Mouse (Mus musculus) CH12.LX (cell line): Measurements from ENCODE around the gene Qpctl. TPM values are rescaled to one million over a fixed set of nuclear protein-coding genes. Genes with fewer than 3 reads are reported as not detected.

Experiments used
- DNase-seq: peaks from one replicate; pipeline ENCODE4 v3.0.0-alpha.2; 2013; ENCODE audit errors: extremely low read depth
- H3K27ac ChIP-seq: 2 replicates; pipeline ENCODE4 v1.5.1; 2012; ENCODE audit warnings: low read depth, mild to moderate bottlenecking, control low read depth, moderate library complexity; ENCODE audit not compliant: insufficient read depth
- H3K27me3 ChIP-seq: replicated peaks from 2 replicates; pipeline ENCODE3; 2012; ENCODE audit warnings: inconsistent platforms
- H3K36me3 ChIP-seq, 2 experiments: replicated peaks in 1 of 2; 2 replicates each; pipeline versions ENCODE3 to v1.6.1; 2012; ENCODE audit warnings: inconsistent platforms in 1 of 2, low read length in 1 of 2, mild to moderate bottlenecking in 1 of 2, mixed read lengths in 1 of 2, moderate library complexity in 1 of 2; ENCODE audit not compliant: control insufficient read depth in 1 of 2, insufficient read depth in 1 of 2
- H3K4me1 ChIP-seq, 2 experiments: 2 replicates each; pipeline ENCODE4 v1.6.1; 2012; ENCODE audit warnings: inconsistent platforms in 1 of 2, moderate library complexity in 1 of 2; ENCODE audit not compliant: insufficient read depth in 2 of 2, control insufficient read depth in 1 of 2
- H3K4me2 ChIP-seq: 2 replicates; pipeline ENCODE4 v1.6.1; 2012; ENCODE audit warnings: low read depth, mild to moderate bottlenecking, control low read depth; ENCODE audit not compliant: poor library complexity, insufficient read depth, severe bottlenecking
- H3K4me3 ChIP-seq, 3 experiments: fragments of 150-350 bp in 1 of 3; sonication (generic) in 1 of 3; replicated peaks in 1 of 3; 2 replicates each; pipeline versions ENCODE3 to v1.5.1; 2011 to 2012; ENCODE audit warnings: low read depth in 2 of 3, low read length in 2 of 3, mild to moderate bottlenecking in 2 of 3, moderate library complexity in 2 of 3, control low read depth in 1 of 3, improper control_type of control experiment in 1 of 3, inconsistent platforms in 1 of 3, mixed read lengths in 1 of 3; ENCODE audit not compliant: poor library complexity in 1 of 3
- H3K79me2 ChIP-seq: replicated peaks from 2 replicates; pipeline ENCODE4 v1.6.1; 2012; ENCODE audit warnings: mild to moderate bottlenecking, moderate library complexity; ENCODE audit not compliant: control insufficient read depth, poor library complexity, insufficient read depth, severe bottlenecking; ENCODE audit errors: extremely low read depth
- H3K9ac ChIP-seq: 2 replicates; pipeline ENCODE4 v1.6.1; 2012; ENCODE audit warnings: low read depth, mild to moderate bottlenecking, control low read depth, moderate library complexity; ENCODE audit not compliant: insufficient read depth
- H3K9me3 ChIP-seq: replicated peaks from 2 replicates; pipeline ENCODE3; 2012; ENCODE audit warnings: low read length, inconsistent platforms, mixed read lengths
- BHLHE40 ChIP-seq: IDR thresholded peaks from 2 replicates; pipeline ENCODE4 v1.6.1; 2011; ENCODE audit warnings: mild to moderate bottlenecking, low read depth, low read length, improper control_type of control experiment
- CTCF ChIP-seq, 2 experiments: IDR thresholded peaks in 1 of 2; conservative IDR thresholded peaks in 1 of 2; 2 replicates each; pipeline ENCODE4 v1.5.1; 2011 to 2012; ENCODE audit warnings: low read depth in 2 of 2, low read length in 2 of 2, improper control_type of control experiment in 1 of 2, inconsistent platforms in 1 of 2, mild to moderate bottlenecking in 1 of 2, moderate library complexity in 1 of 2
- EP300 ChIP-seq: IDR thresholded peaks from 2 replicates; pipeline ENCODE4 v1.6.1; 2011; ENCODE audit warnings: low read length, improper control_type of control experiment
- ETS1 ChIP-seq: conservative IDR thresholded peaks from 2 replicates; pipeline ENCODE4 v1.6.1; 2012; ENCODE audit warnings: low read depth, mild to moderate bottlenecking, inconsistent platforms, low read length, improper control_type of control experiment, moderate library complexity
- IRF4 ChIP-seq: IDR thresholded peaks from 2 replicates; pipeline ENCODE4 v1.6.1; 2014; ENCODE audit warnings: low read depth, mild to moderate bottlenecking, inconsistent platforms, low read length, improper control_type of control experiment
- JUN ChIP-seq: IDR thresholded peaks from 2 replicates; pipeline ENCODE4 v1.6.1; 2011; ENCODE audit warnings: low read depth, mild to moderate bottlenecking, low read length, improper control_type of control experiment, moderate library complexity; ENCODE audit not compliant: insufficient read depth
- JUND ChIP-seq: conservative IDR thresholded peaks from 2 replicates; pipeline ENCODE4 v1.6.1; 2011; ENCODE audit warnings: low read depth, low read length, improper control_type of control experiment
- MAFK ChIP-seq: IDR thresholded peaks from 2 replicates; pipeline ENCODE4 v1.6.1; 2011; ENCODE audit warnings: low read length, improper control_type of control experiment; ENCODE audit not compliant: insufficient replicate concordance
- MEF2A ChIP-seq: IDR thresholded peaks from 2 replicates; pipeline ENCODE4 v1.6.1; 2014; ENCODE audit warnings: low read depth, mild to moderate bottlenecking, inconsistent platforms, low read length, improper control_type of control experiment, borderline replicate concordance
- MXI1 ChIP-seq: IDR thresholded peaks from 2 replicates; pipeline ENCODE4 v1.6.1; 2011; ENCODE audit warnings: mild to moderate bottlenecking, low read depth, low read length, improper control_type of control experiment
- MYC ChIP-seq: IDR thresholded peaks from 2 replicates; pipeline ENCODE4 v1.6.1; 2011; ENCODE audit warnings: low read depth, mild to moderate bottlenecking, improper control_type of control experiment, low read length
- NRF1 ChIP-seq: IDR thresholded peaks from 2 replicates; pipeline ENCODE4 v1.6.1; 2014; ENCODE audit warnings: low read depth, mild to moderate bottlenecking, inconsistent platforms, low read length, improper control_type of control experiment, moderate library complexity
- PAX5 ChIP-seq: IDR thresholded peaks from 2 replicates; pipeline ENCODE4 v1.6.1; 2012; ENCODE audit warnings: low read length, inconsistent platforms, mixed read lengths
- POLR2A ChIP-seq: IDR thresholded peaks from 2 replicates; pipeline ENCODE4 v1.6.1; 2011; ENCODE audit warnings: low read depth, mild to moderate bottlenecking, improper control_type of control experiment, low read length
- RAD21 ChIP-seq: IDR thresholded peaks from 2 replicates; pipeline ENCODE4 v1.6.1; 2011; ENCODE audit warnings: low read depth, mild to moderate bottlenecking, low read length, improper control_type of control experiment, moderate library complexity
- SIN3A ChIP-seq: IDR thresholded peaks from 2 replicates; pipeline ENCODE4 v1.6.1; 2012; ENCODE audit warnings: low read length, improper control_type of control experiment, inconsistent platforms
- SMC3 ChIP-seq: IDR thresholded peaks from 2 replicates; pipeline ENCODE4 v1.6.1; 2011; ENCODE audit warnings: low read depth, low read length, improper control_type of control experiment
- UBTF ChIP-seq: IDR thresholded peaks from 2 replicates; pipeline ENCODE4 v1.6.1; 2012; ENCODE audit warnings: low read depth, mild to moderate bottlenecking, inconsistent platforms, low read length, improper control_type of control experiment, moderate library complexity
- ZC3H11A ChIP-seq: IDR thresholded peaks from 2 replicates; pipeline ENCODE4 v1.6.1; 2012; ENCODE audit warnings: low read depth, mild to moderate bottlenecking, inconsistent platforms, low read length, improper control_type of control experiment
- ZMIZ1 ChIP-seq: IDR thresholded peaks from 2 replicates; pipeline ENCODE4 v1.6.1; 2012; ENCODE audit warnings: low read depth, mild to moderate bottlenecking, inconsistent platforms, low read length, improper control_type of control experiment
- ZNF384 ChIP-seq: IDR thresholded peaks from 2 replicates; pipeline ENCODE4 v1.6.1; 2012; ENCODE audit warnings: low read depth, low read length, improper control_type of control experiment, inconsistent platforms
- dilution Hi-C: fragments of 300-500 bp; cut with MboI; formaldehyde crosslinking; loops from 2 replicates; pipeline ENCODE4 v1.14.3; 2020; ENCODE audit warnings: low sequenced_read_pairs; ENCODE audit not compliant: extremely low pct_unique_long_range_greater_than_20kb, extremely low pct_ligation_motif_present
- in situ Hi-C: fragments of 300-500 bp; cut with MboI; formaldehyde crosslinking; loops from 3 replicates; pipeline ENCODE4 v1.14.3; 2019; ENCODE audit warnings: low sequenced_read_pairs, low pct_ligation_motif_present, low pct_unique_long_range_greater_than_20kb, mixed read lengths
- polyA plus RNA-seq: library from polyadenylated mRNA; unstranded; fragments of >175 nt; gene quantifications from 2 replicates; pipeline ENCODE4 v1.2.1, GENCODE M21; 2012; ENCODE audit warnings: low read depth; ENCODE audit not compliant: insufficient read length
- total RNA-seq, 2 experiments: library from RNA; depleted of rRNA; stranded (reverse); fragments of 300-350 nt in 1 of 2; fragments of >200 nt in 1 of 2; gene quantifications; 2 replicates each; pipeline ENCODE4 v1.2.3; 2012 to 2014

Gene Qpctl
- total and polyA plus RNA-seq, 3 experiments, result 5.2 to 9.8 (median 9.6) TPM

DNA sequence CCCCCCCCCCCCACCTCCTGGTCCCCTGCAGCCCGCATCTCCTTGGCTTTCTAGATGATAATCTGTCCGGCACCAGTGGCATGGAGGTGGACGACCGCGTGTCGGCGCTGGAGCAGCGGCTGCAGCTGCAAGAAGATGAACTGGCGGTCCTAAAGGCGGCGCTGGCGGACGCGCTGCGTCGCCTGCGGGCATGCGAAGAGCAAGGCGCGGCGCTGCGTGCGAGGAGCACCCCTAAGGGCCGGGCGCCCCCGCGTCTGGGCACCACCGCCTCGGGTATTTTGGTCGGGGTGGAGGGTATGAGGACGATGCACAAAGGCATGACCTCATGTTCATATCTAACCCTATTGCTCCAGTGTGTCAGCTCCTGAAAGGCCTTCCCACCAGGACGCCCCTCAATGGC, 30.1 kb upstream of the Qpctl start (continued):
- TF ChIP-seq POLR2A (peak; percentile 40), BHLHE40 (peak; percentile 11; the same call in 1 of the 2 replicates), MXI1 (peak; percentile 82), NRF1 (peak; percentile 37; the same call in 1 of the 2 replicates), IRF4 (0 out of 2 replicates have a peak, but pooled peaks have one; percentile 18), ZMIZ1 (0 out of 2 replicates have a peak, but pooled peaks have one; percentile 31)

DNA sequence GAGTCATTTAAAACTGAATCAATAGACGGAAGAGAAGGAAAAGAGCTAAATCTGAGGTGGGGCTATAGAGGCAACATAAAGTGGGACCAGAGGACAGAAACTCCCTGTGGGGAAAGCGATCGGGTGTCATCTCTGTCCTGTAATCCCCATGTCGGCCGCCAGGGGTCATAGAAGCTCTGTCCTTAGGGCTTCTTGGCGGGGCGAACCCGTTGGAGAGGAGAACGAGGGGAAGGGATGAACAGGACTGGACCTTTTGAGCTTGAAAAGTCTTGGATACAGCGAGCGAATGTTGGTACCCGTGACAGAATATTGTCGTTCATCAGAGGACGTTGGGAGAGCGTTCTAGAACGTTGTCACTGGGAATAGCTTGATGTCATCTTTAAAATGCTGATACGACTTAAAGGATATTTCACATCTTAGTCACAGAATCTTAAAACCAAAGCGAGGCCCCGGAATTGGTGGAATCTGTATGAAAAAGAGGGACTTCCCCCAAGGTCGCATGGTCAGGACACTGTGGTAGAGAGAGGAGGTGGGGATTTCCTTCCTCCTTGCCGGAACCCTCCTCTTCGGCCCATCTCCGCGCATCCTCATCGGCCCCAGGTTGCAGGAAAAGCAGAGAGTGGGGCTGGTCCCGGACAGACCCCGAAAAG, 29.5 kb upstream of the Qpctl start:
- in situ Hi-C loops, result no loop called here
- Histone ChIP-seq H3K9me3 (no peaks in the 10 kb centered on the region), H3K4me2 (peak overlapping the region; percentile 76; the same call in 1 of the 2 replicates), H3K9ac (no peak overlapping the region), H3K27me3 (peaks cover 21% of the 10 kb centered on the region), H3K36me3 (peaks cover 3 to 12% of the 10 kb centered on the region in 2 experiments), H3K79me2 (no peaks in the 10 kb centered on the region), H3K4me3 (peak overlapping the region; percentile 5 to 38 (median 17)), H3K4me1 (peaks cover 13 to 43% of the 10 kb centered on the region in 2 experiments), H3K27ac (peak overlapping the region; percentile 81)
- TF ChIP-seq CTCF (conservative IDR thresholded peaks at IDR 0.05 in 1 of 2, IDR thresholded peaks at IDR 0.05 in 1 of 2; ENCODE audit: low read depth in 2 of 2, low read length in 2 of 2) (peak; percentile 68 to 95), EP300 (peak; percentile 32; the same call in 1 of the 2 replicates), BHLHE40 (0 out of 2 replicates have a peak, but pooled peaks have one; percentile 3), UBTF (no peak), ZC3H11A (0 out of 2 replicates have a peak, but pooled peaks have one; percentile 12), ZNF384 (no peak), ETS1 (no peak; the same call in 1 of the 2 replicates), JUN (no peak), MAFK (peak; percentile 52; the same call in 1 of the 2 replicates), SIN3A (peak; percentile 25; the same call in 1 of the 2 replicates), POLR2A (peak; percentile 45; the same call in 1 of the 2 replicates), IRF4 (no peak), RAD21 (peak; percentile 92), NRF1 (no peak; the same call in 1 of the 2 replicates), MEF2A (no peak), MYC (peak; percentile 80), PAX5 (no peak), SMC3 (peak; percentile 89), JUND (no peak)
- peak; percentile 90 for DNase-seq
- dilution Hi-C loops, result no loop called here
